Mouse (Mus musculus) layer of hippocampus, postnatal 14 days (tissue): Measurements from ENCODE around the gene Snrnp48. TPM values are rescaled to one million over a fixed set of nuclear protein-coding genes. Genes with fewer than 3 reads are reported as not detected.
A peak's percentile ranks its signal among the peaks of the same experiment; 100 is the strongest.

ENCODE experiments used
- DNase-seq, 2 experiments: peaks; one replicate each; pipeline ENCODE4 v3.0.0; 2021 to 2022; ENCODE audit warnings: low spot score in 2 of 2, mixed read lengths in 1 of 2
- long read RNA-seq, 2 experiments: library from polyadenylated mRNA; stranded (forward); transcript quantifications; one replicate each; pipeline ENCODE4 v2.0.0; 2021
- total RNA-seq, 2 experiments: library from RNA; stranded (reverse); gene quantifications; 2 replicates each; pipeline ENCODE4 v1.2.3; 2021

Gene Snrnp48
- total RNA-seq = 10 to 100 TPM; 25.2 to 26.2 TPM
- long read RNA-seq, experiment 1, transcript Snrnp48-201 (9 exons, 1,785 nt) = major isoform, 5 of 15 reads
- long read RNA-seq, experiment 1, partial matches to known transcripts = 6 of 15 reads
- long read RNA-seq, experiment 1, other reads (novel, unspliced or antisense) = 4 of 15 reads
- long read RNA-seq, experiment 2, transcript Snrnp48-201 (9 exons, 1,785 nt) = major isoform, 9 of 27 reads
- long read RNA-seq, experiment 2, partial matches to known transcripts = 7 of 27 reads
- long read RNA-seq, experiment 2, other reads (novel, unspliced or antisense) = 11 of 27 reads

GRCm38 (mm10) chr13:38204702-38205482, at the start of gene Snrnp48:
Gene Snrnp48 (plus strand): TSS chr13:38204938.
- DNase-seq = peak; percentile 81 to 89

- DNase-seq = no peak
These were observed 49.2 kb upstream of the Snrnp48 start for GRCm38 (mm10) chr13:38155523-38155922.

- DNase-seq = no peak
These were observed 47.1 kb upstream of the Snrnp48 start for GRCm38 (mm10) chr13:38157635-38158034.

GRCm38 (mm10) chr13:38162002-38162401, 42.7 kb upstream of the Snrnp48 start:
- no peak for DNase-seq

GRCm38 (mm10) chr13:38162668-38163067, 42.1 kb upstream of the Snrnp48 start:
- no peak for DNase-seq

GRCm38 (mm10) chr13:38164932-38165331, 39.8 kb upstream of the Snrnp48 start:
- peak in 1 of 2 experiments; percentile 39 for DNase-seq

- no peak for DNase-seq
These were observed 37.7 kb upstream of the Snrnp48 start for GRCm38 (mm10) chr13:38167056-38167455.

GRCm38 (mm10) chr13:38170707-38171144, 34.0 kb upstream of the Snrnp48 start:
- DNase-seq = no peak

GRCm38 (mm10) chr13:38193406-38193805, 11.3 kb upstream of the Snrnp48 start:
- DNase-seq = no peak

- DNase-seq = no peak
These were observed 3.3 kb upstream of the Snrnp48 start for GRCm38 (mm10) chr13:38201413-38201812.

- no peak for DNase-seq
These were observed 567 bp upstream of the Snrnp48 start for GRCm38 (mm10) chr13:38204171-38204570.

- no peak for DNase-seq
These were observed 6.4 kb downstream of the Snrnp48 start for GRCm38 (mm10) chr13:38211122-38211521.

- no peak for DNase-seq
These were observed 13.9 kb downstream of the Snrnp48 start for GRCm38 (mm10) chr13:38218686-38219085.

- DNase-seq = no peak
These were observed 15.6 kb downstream of the Snrnp48 start for GRCm38 (mm10) chr13:38220331-38220730.

- no peak for DNase-seq
These were observed 25.6 kb downstream of the Snrnp48 start for GRCm38 (mm10) chr13:38230177-38230821.

- DNase-seq = no peak
These were observed 27.7 kb downstream of the Snrnp48 start for GRCm38 (mm10) chr13:38232411-38232810.

GRCm38 (mm10) chr13:38232856-38233625, 28.3 kb downstream of the Snrnp48 start:
- no peak for DNase-seq

- DNase-seq = no peak
These were observed 29.9 kb downstream of the Snrnp48 start for GRCm38 (mm10) chr13:38234651-38235050.

GRCm38 (mm10) chr13:38235370-38235769, 30.6 kb downstream of the Snrnp48 start:
- DNase-seq = no peak

- no peak for DNase-seq
These were observed 43.4 kb downstream of the Snrnp48 start for GRCm38 (mm10) chr13:38248151-38248550.

GRCm38 (mm10) chr13:38251226-38251625, 46.5 kb downstream of the Snrnp48 start:
- no peak for DNase-seq
